Mouse (Mus musculus): ENCODE measurements around the gene Gm17175.
"Not testable (repeated sequence)": the region's sequence is repeated elsewhere in the genome, so short reads cannot be mapped to it uniquely, and the experiment has no call there.

DNA sequence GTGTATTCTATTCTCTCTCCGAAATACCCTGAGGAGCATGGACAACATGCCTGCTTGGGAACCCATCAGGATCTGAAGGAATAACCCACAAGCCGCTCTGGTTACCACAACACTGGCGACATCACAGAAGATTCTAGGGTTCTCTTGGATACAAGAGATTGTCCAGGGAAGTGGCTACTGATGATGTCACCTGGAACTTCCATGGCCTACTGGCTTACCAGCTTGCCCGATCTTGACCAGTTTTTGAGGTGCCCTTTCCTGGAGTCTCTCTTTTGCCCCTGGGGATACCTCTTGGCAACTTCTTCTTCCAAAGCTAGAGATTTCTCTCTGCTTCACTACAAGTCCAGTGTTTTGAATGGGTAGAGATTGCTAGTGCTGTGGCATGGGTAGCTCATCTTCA is 18.2 kb upstream of the Gm17175 start, which contains the start of gene Gm17174:
- not testable (repeated sequence) for TF ChIP-seq GABPA (IDR thresholded peaks at IDR 0.05; ENCODE audit: insufficient replicate concordance, low read depth, low read length); ELF1 (IDR thresholded peaks at IDR 0.05; ENCODE audit: low read depth, low read length); ZKSCAN1 (IDR thresholded peaks at IDR 0.05; ENCODE audit: borderline replicate concordance, low read depth, low read length); POLR2A (IDR thresholded peaks at IDR 0.05; ENCODE audit: low read depth, low read length)

Data from CH12.LX (cell line).